Mouse (Mus musculus): ENCODE measurements around the gene Clstn1. TPM values are rescaled to one million over a fixed set of nuclear protein-coding genes. Genes with fewer than 3 reads are reported as not detected.
A peak's percentile ranks its signal among the peaks of the same experiment; 100 is the strongest.

The Clstn1 gene
- total and polyA plus RNA-seq, 2 experiments from 2014 or later = 209 to 565 TPM

DNA sequence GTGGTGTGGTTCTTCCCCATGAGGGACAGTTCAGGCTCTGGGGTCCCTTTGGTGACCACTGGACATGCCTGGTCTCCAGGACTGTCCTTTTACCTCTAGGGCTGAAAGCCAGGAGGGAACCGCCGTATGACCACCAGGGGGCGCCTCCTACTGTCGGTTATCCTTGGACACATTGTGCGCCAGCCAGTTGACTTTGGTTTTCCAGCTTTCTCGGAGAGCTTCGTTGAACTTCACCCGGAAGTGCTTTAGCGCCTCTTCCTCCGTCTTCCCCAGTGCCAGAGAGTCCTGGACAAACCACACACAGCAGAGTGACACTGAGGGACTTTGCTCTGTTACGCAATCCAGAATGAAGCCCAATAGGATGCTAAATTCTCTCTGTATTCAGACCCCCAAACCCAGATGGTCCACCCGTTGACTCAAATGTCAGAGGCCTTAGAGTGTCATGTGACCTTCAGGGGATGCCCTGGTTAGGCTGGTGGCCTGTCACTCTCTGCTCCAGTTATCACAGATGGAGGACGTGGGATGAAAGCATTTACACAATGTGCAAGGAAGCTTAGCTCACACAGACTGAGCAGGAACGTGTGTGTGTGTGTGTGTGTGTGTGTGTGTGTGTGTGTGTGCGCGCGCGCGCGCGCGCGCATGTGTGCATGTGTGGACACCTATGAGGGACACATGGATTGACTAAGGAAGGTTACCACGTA lies 64.4 kb downstream of the Clstn1 start:
- peaks cover 88% of the 10 kb centered on the region for H3K36me3 ChIP-seq (ENCODE audit: insufficient read depth, low read length)
- H3K27me3 ChIP-seq (ENCODE audit: insufficient read depth, low read length) = no peaks in the 10 kb centered on the region
- no peak overlapping the region for H3K4me2 ChIP-seq (ENCODE audit: low read depth, low read length, poor library complexity, severe bottlenecking)
- H3K9ac ChIP-seq (replicated peaks; ENCODE audit: low read length, poor library complexity, severe bottlenecking) = no peak overlapping the region
- no peaks in the 10 kb centered on the region for H3K9me3 ChIP-seq (ENCODE audit: low read length)
- peak; percentile 83 for TF ChIP-seq CTCF (IDR thresholded peaks at IDR 0.05)
- no peak overlapping the region for H3K27ac ChIP-seq (ENCODE audit: low read depth, low read length)
- H3K4me1 ChIP-seq (ENCODE audit: insufficient read depth, low read length) = no peaks in the 10 kb centered on the region
- ATAC-seq (ENCODE audit: low FRiP score) (no peak), DNase-seq (ENCODE audit: low spot score) (peak; percentile 78)
- H3K4me3 ChIP-seq (ENCODE audit: low read depth, low read length) = no peak overlapping the region
- 69% methylated on average over 24 of the region's 24 CpGs for WGBS

GRCm38 (mm10) chr4:149654232-149654631 lies 68.0 kb downstream of the Clstn1 start:
- no peaks in the 10 kb centered on the region for H3K4me1 ChIP-seq (ENCODE audit: insufficient read depth, low read length)
- H3K4me3 ChIP-seq (ENCODE audit: low read depth, low read length) = no peak overlapping the region
- H3K36me3 ChIP-seq (ENCODE audit: insufficient read depth, low read length) = peaks cover 83% of the 10 kb centered on the region
- no peak overlapping the region for H3K9ac ChIP-seq (replicated peaks; ENCODE audit: low read length, poor library complexity, severe bottlenecking)
- 92% methylated on average over 4 of the region's 4 CpGs for WGBS
- H3K27ac ChIP-seq (ENCODE audit: low read depth, low read length) = no peak overlapping the region
- H3K27me3 ChIP-seq (ENCODE audit: insufficient read depth, low read length) = no peaks in the 10 kb centered on the region
- peak; percentile 77 for TF ChIP-seq CTCF (IDR thresholded peaks at IDR 0.05)
- no peaks in the 10 kb centered on the region for H3K9me3 ChIP-seq (ENCODE audit: low read length)
- ATAC-seq (ENCODE audit: low FRiP score) (no peak), DNase-seq (ENCODE audit: low spot score) (peak; percentile 28)
- no peak overlapping the region for H3K4me2 ChIP-seq (ENCODE audit: low read depth, low read length, poor library complexity, severe bottlenecking)

DNA sequence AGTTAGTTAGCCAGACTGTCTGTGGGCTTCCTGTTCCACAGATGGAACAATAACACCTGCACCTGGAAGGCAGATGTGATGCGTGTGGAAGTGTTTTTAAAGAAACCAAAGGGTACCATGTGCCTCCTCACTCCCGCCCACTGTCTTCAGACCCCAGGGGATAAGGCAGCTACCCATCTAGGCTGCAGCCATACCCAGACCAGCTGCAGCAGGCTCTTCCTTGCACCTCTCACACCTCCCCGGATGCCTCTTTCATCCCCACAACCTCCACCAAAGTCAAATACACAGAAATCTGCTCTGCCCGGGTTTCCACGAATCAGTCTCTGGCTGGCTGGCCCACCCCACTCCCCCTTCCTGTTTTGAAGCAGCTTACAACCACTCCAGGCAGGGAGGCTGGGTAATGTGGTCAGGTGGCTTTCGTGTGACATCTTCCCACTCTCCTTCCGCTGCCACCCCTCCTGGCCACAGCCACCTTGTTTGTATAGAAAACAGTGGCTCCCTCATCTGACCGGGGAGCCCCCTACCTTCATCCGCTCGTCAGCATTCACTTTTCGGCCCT lies 71.7 kb downstream of the Clstn1 start:
- H3K4me2 ChIP-seq (ENCODE audit: low read depth, low read length, poor library complexity, severe bottlenecking) = no peak overlapping the region
- peaks cover 66% of the 10 kb centered on the region for H3K36me3 ChIP-seq (ENCODE audit: insufficient read depth, low read length)
- H3K27me3 ChIP-seq (ENCODE audit: insufficient read depth, low read length) = no peaks in the 10 kb centered on the region
- DNase-seq (ENCODE audit: low spot score) (no peak), ATAC-seq (ENCODE audit: low FRiP score) (no peak)
- no peak overlapping the region for H3K9ac ChIP-seq (replicated peaks; ENCODE audit: low read length, poor library complexity, severe bottlenecking)
- no peaks in the 10 kb centered on the region for H3K4me1 ChIP-seq (ENCODE audit: insufficient read depth, low read length)
- no peaks in the 10 kb centered on the region for H3K9me3 ChIP-seq (ENCODE audit: low read length)
- WGBS = 83% methylated on average over 11 of the region's 11 CpGs
- no peak overlapping the region for H3K27ac ChIP-seq (ENCODE audit: low read depth, low read length)
- TF ChIP-seq CTCF (IDR thresholded peaks at IDR 0.05) = no peak
- H3K4me3 ChIP-seq (ENCODE audit: low read depth, low read length) = no peak overlapping the region

- Histone ChIP-seq H3K36me3 (ENCODE audit: insufficient read depth, low read length) (peaks cover 53% of the 10 kb centered on the region), H3K4me3 (ENCODE audit: low read depth, low read length) (no peak overlapping the region), H3K4me1 (ENCODE audit: insufficient read depth, low read length) (no peaks in the 10 kb centered on the region), H3K27me3 (ENCODE audit: insufficient read depth, low read length) (no peaks in the 10 kb centered on the region), H3K9ac (replicated peaks; ENCODE audit: low read length, poor library complexity, severe bottlenecking) (no peak overlapping the region), H3K9me3 (ENCODE audit: low read length) (no peaks in the 10 kb centered on the region), H3K27ac (ENCODE audit: low read depth, low read length) (no peak overlapping the region), H3K4me2 (ENCODE audit: low read depth, low read length, poor library complexity, severe bottlenecking) (no peak overlapping the region)
- ATAC-seq (ENCODE audit: low FRiP score) = no peak
- 70% methylated on average over 25 of the region's 25 CpGs for WGBS
- TF ChIP-seq CTCF (IDR thresholded peaks at IDR 0.05) = no peak
- no peak for DNase-seq (ENCODE audit: low spot score)
Observed at GRCm38 (mm10) chr4:149659495-149660116, 73.3 kb downstream of the Clstn1 start.

- no peaks in the 10 kb centered on the region for H3K9me3 ChIP-seq (ENCODE audit: low read length)
- DNase-seq (ENCODE audit: low spot score) (no peak), ATAC-seq (ENCODE audit: low FRiP score) (no peak)
- no peaks in the 10 kb centered on the region for H3K4me1 ChIP-seq (ENCODE audit: insufficient read depth, low read length)
- H3K9ac ChIP-seq (replicated peaks; ENCODE audit: low read length, poor library complexity, severe bottlenecking) = no peak overlapping the region
- H3K36me3 ChIP-seq (ENCODE audit: insufficient read depth, low read length) = peaks cover 43% of the 10 kb centered on the region
- no peak overlapping the region for H3K27ac ChIP-seq (ENCODE audit: low read depth, low read length)
- no peak for TF ChIP-seq CTCF (IDR thresholded peaks at IDR 0.05)
- no peak overlapping the region for H3K4me2 ChIP-seq (ENCODE audit: low read depth, low read length, poor library complexity, severe bottlenecking)
- 86% methylated on average over 7 of the region's 7 CpGs for WGBS
- H3K4me3 ChIP-seq (ENCODE audit: low read depth, low read length) = no peak overlapping the region
- H3K27me3 ChIP-seq (ENCODE audit: insufficient read depth, low read length) = no peaks in the 10 kb centered on the region
Observed at GRCm38 (mm10) chr4:149660598-149660997, 74.3 kb downstream of the Clstn1 start.

- Histone ChIP-seq H3K9ac (replicated peaks; ENCODE audit: low read length, poor library complexity, severe bottlenecking) (no peak overlapping the region), H3K27me3 (ENCODE audit: insufficient read depth, low read length) (no peaks in the 10 kb centered on the region), H3K9me3 (ENCODE audit: low read length) (no peaks in the 10 kb centered on the region), H3K4me1 (ENCODE audit: insufficient read depth, low read length) (no peaks in the 10 kb centered on the region), H3K27ac (ENCODE audit: low read depth, low read length) (no peak overlapping the region), H3K36me3 (ENCODE audit: insufficient read depth, low read length) (peaks cover 34% of the 10 kb centered on the region), H3K4me3 (ENCODE audit: low read depth, low read length) (no peak overlapping the region), H3K4me2 (ENCODE audit: low read depth, low read length, poor library complexity, severe bottlenecking) (no peak overlapping the region)
- no peak for TF ChIP-seq CTCF (IDR thresholded peaks at IDR 0.05)
- 91% methylated on average over 14 of the region's 14 CpGs for WGBS
- ATAC-seq (ENCODE audit: low FRiP score) (no peak), DNase-seq (ENCODE audit: low spot score) (no peak)
Observed at GRCm38 (mm10) chr4:149661967-149662589, 75.8 kb downstream of the Clstn1 start.

Data from midbrain, postnatal 0 days (tissue).